Mouse (Mus musculus) olfactory bulb, adult 2 months (tissue): ENCODE measurements around the gene Serpinb8.

Experiments used
- CTCF ChIP-seq: fragments of 200-500 bp; IDR thresholded peaks from 2 replicates; pipeline ENCODE4 v1.5.1; 2012; ENCODE audit warnings: low read depth, mild to moderate bottlenecking, low read length, moderate library complexity; ENCODE audit not compliant: insufficient read depth
- POLR2A ChIP-seq: fragments of 200-500 bp; IDR thresholded peaks from 2 replicates; pipeline ENCODE4 v1.6.1; 2012; ENCODE audit warnings: mild to moderate bottlenecking, low read depth, low read length, moderate library complexity; ENCODE audit not compliant: insufficient read depth

DNA sequence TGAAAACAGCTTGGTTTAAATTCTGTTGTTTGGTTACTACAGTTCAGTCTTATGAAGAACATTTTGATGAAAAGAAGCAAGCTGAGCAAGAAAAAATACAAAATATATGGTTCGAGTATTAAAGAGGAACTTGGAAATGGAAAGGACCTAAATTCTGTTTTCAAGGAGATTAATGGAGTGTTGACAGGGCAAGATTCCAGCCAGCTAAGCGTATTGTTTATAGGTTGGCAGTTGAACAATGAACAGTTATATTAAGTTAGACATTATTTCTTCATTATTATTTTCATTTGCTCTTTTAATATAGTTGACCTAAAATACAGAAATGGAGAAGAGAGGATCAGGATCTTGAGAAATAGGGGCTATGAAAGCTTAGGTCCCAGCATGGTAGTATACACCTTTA lies 13.7 kb upstream of the Serpinb8 start:
- TF ChIP-seq POLR2A (no peak), CTCF (no peak)
